Mouse (Mus musculus): Measurements from ENCODE around the gene Il23a. TPM values are rescaled to one million over a fixed set of nuclear protein-coding genes. Genes with fewer than 3 reads are reported as not detected.
"Not testable (repeated sequence)": the region's sequence is repeated elsewhere in the genome, so short reads cannot be mapped to it uniquely, and the experiment has no call there.

The Il23a gene
- total RNA-seq, 2 experiments from 2014 or later: not detected

DNA sequence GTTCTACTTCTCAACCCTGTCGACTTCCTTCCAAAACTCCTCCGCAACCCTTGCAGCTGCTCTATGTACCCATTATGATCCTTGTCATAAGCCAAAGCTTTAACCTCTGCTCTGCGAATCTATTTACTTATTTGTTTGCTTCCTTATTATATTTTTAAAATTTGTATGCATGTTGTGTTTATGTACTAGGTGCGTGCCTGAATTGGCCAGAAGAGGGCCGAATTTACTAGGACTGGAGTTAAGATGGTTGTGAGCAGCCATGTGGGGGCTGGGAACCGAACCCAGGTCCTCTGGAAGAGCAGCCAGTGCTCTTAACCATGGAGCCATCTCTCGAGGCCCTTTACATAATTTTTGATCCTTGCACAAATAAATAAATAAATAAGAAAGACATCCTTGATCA is 27.7 kb downstream of the Il23a start:
- intact Hi-C loops (cut with DNase I): loop anchor here (5.0 kb wide), 1 partner anchor 39 kb away; the partner anchor contains the start of gene Timeless
- peak overlapping the region; percentile 92 for H3K27ac ChIP-seq
- H3K4me3 ChIP-seq: peak overlapping the region; percentile 74
- DNase-seq: no peak
- no peak for TF ChIP-seq CTCF (IDR thresholded peaks at IDR 0.05)

DNA sequence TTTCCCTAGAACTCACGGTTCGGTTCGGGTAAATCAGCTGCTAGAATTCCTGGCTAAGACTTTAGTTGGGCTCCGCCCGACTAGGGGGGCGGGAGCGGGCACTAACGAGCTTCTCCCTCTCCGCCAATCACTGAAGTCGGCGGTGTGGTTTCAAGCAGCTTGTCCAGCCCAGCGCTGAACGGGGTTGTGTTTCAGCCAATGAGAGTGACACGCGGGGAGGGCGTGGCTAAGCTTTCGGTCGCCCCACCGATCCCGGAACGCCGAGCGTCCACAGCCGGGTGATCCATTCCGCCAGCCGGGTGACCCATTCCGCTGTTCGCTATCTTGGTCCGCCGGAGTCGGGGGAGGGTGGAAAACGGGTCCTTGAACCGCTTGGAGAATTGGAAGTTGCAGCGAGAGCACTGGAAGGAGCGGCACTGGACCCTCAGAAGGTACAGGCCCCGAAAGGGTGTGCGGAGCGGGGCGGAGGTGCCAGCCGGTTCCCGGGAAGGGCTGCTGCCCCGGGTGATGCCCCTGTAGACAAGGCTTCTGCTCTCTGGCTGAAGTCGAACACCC is 28.2 kb downstream of the Il23a start, which contains the start of gene Stat2:
Gene Stat2, plus strand, starts transcription at position 273 of the 555 bp plus-strand sequence.
- intact Hi-C loops (cut with DNase I): loop anchor here (5.0 kb wide), 1 partner anchor 38 kb away; the partner anchor contains the start of gene Timeless
- H3K4me3 ChIP-seq: peak within 1 kb of the TSS; percentile 74
- peak; percentile 98 for DNase-seq
- TF ChIP-seq CTCF (IDR thresholded peaks at IDR 0.05): no peak
- peak within 1 kb of the TSS; percentile 92 for H3K27ac ChIP-seq

DNA sequence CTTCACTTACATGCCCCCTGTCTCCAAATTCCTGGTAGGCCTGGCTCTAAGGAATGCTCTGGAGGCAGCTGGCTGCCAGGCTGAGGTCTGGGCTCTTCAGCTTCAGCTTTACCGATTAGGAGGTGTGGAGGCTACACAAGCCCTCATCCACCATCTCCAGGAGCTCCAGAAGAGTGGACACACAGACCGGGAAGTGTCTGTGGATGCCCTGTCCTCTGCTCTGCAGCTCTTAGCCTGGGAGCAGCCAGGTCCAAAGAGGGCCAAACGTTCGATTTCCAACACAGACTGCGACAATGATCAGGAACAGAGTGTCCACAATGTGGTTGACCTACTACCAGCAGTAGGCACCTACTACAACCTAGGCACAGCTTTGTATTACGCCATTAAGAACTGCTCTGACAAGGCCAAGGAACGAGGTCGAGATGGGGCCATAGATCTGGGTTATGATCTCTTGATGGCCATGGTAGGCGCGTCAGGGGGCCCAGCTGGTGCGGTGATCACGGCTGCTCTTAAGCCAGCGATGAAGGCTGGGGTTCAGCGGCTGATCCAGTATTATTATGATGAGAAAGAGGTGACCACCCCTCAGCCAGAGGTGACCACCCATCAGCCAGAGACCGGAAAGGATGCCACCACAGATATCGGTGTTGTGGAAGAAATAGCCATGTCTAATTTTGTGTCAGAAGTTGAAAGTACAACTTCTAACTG is 29.2 kb downstream of the Il23a start:
- H3K4me3 ChIP-seq: peak overlapping the region; percentile 74
- intact Hi-C loops (cut with DNase I): no loop called here

DNA sequence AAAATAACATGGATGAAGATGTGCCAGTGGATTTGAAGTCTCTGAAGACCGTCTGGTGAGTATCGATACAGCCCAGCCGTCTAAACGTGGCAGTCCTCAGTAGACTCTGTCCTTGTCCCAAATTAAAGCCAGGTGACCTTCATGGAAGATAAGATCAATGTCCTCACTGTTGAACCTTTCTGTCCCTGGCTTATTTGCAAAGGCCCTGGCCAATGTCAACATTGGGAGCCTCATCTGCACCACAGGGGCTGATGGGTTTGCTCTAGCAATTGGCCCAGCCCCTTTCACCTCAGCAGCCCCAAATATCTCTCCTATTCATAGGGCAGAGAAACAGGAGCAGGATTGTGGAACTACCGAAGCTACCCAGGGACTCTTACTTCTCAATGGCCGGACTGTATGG is 30.2 kb downstream of the Il23a start, which contains the start of gene Apof:
Gene Apof, plus strand, starts transcription at position 301 of the 400 bp plus-strand sequence.
- no peak for DNase-seq
- H3K27ac ChIP-seq: peak within 1 kb of the TSS; percentile 92
- H3K4me3 ChIP-seq: no peak within 1 kb of the TSS
- intact Hi-C loops (cut with DNase I): no loop called here
- TF ChIP-seq CTCF (IDR thresholded peaks at IDR 0.05): no peak

More for the DNA sequence above, 29.2 kb downstream of the Il23a start:
- no peak for DNase-seq
- peak overlapping the region; percentile 92 for H3K27ac ChIP-seq
- no peak for TF ChIP-seq CTCF (IDR thresholded peaks at IDR 0.05)

DNA sequence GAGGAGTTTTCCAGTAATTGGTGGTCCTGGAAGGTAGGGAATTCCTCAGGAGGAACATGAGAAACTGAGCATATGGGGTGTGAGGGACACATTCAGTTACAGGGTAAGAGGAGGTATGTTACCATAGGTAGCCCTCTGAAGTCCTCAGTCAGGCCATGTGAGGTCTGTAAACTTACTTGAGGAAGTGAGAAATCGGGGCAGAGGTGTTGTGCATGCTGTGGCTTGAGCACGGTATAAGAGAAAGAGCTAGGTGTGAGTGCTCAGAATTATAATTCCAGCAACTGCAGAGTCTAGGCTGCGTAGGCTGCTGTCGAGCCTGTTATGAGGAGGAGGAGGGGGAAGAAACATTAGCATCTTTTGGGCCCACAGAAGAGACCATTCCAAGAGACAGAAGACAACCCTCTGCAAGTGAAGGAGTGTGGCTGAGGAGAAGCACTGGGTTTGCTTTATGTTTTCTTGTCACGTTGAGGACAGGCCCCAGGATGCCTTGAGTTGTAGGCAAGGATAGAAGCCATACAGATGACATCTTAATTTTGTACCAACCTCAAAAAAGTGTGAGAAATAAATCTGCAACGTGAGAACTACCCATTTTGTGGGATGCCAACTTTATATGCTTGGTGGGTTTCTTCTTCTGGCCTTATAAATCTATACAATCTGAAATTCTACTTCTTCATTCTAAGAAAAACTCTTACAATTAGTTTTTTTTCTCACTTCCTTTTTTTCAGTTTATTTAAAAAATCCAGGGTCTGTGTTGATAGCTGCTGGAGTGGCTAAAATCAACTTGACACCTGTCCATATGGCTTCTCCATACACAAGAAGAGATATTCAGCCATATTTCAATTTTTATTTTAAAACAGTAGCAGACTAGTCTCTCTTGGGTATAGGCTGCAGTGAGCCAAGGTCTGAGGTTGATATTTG is 34.9 kb downstream of the Il23a start:
- no peak overlapping the region for H3K27ac ChIP-seq
- TF ChIP-seq CTCF (IDR thresholded peaks at IDR 0.05): no peak
- no peak overlapping the region for H3K4me3 ChIP-seq
- DNase-seq: no peak
- intact Hi-C loops (cut with DNase I): no loop called here

DNA sequence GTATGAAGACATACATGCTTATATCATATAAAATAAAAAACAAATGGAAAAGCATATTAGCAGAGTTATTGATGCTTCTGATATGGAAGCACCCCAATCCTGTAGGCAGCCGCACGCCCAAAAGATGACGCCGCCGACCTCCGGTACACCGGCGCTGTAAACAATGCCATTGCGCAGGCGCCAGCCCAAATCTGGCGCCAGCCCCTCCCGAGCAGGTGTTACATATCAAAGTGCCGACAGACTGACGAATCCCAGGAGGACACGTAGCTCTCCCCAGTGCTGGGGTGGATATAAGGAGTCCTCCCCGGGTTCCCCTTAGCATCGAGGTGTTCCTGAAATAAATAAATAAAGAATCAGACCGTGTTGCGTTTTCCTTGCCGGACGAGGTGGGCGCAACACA is 36.3 kb downstream of the Il23a start:
- no peak for DNase-seq
- Histone ChIP-seq H3K27ac (no peak overlapping the region), H3K4me3 (no peak overlapping the region)
- TF ChIP-seq CTCF (IDR thresholded peaks at IDR 0.05): no peak
- intact Hi-C loops (cut with DNase I): no loop called here

DNA sequence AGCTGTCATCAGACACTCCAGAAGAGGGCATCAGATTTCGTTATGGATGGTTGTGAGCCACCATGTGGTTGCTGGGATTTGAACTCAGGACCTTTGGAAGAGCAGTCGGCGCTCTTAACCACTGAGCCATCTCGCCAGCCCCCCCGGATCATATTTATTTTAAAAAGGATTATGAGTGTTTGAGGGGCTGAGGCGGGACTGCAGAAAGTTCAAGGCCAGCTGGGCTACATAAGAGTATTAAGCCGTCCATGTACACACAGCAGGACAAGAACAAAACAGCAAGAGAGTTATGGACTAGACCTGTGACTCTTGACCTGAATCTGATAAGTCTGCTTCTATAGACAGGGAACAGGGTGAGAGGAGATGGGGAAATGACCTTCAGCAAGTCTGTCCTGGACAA is 38.2 kb downstream of the Il23a start:
- intact Hi-C loops (cut with DNase I); H3K27ac ChIP-seq; DNase-seq; H3K4me3 ChIP-seq: not testable (repeated sequence)

DNA sequence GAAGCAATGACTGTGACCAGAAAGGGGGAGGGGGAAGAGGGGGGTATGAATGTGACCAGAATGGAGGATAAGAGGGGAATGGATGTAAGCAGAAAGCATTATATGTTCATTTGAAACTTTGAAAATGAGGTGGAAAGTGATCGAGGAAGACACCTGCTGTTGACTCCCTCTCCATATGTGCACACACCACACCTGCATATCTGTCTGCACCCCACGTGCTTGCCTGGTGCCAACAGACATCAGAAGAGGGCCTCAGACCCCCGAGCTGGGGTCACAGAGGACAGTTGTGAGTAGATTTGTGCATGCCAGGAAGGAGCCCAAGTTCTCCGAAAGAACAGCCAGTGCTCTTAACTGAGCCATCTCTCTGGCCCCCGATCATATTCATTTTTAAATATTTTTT is 38.6 kb downstream of the Il23a start:
- intact Hi-C loops (cut with DNase I): no loop called here

DNA sequence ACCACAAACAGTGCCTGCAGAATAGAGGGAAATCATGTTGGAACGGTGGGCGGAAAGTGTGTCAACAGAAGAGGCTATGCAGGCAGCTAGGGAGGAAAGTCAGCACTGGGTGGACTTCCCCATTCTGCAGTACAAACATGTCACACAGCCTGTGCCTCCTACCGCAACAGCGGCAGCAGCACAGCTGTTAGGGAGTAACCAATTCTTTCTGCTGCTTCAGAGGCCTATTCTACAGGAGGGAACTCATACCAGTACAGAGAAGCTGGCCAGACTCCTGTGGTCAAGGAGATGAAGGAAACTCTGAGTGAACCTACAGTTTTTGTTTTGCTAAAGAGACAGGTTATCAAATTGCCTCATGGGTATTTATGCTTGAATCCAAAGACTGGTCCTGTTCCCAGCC is 39.6 kb downstream of the Il23a start:
- intact Hi-C loops (cut with DNase I): no loop called here
- no peak for TF ChIP-seq CTCF (IDR thresholded peaks at IDR 0.05)
- peak overlapping the region; percentile 28; the same call in 1 of the 2 replicates for H3K27ac ChIP-seq

More for the DNA sequence above, 38.6 kb downstream of the Il23a start:
- H3K4me3 ChIP-seq: no peak overlapping the region
- no peak for DNase-seq
- no peak overlapping the region for H3K27ac ChIP-seq
- TF ChIP-seq CTCF (IDR thresholded peaks at IDR 0.05): no peak

DNA sequence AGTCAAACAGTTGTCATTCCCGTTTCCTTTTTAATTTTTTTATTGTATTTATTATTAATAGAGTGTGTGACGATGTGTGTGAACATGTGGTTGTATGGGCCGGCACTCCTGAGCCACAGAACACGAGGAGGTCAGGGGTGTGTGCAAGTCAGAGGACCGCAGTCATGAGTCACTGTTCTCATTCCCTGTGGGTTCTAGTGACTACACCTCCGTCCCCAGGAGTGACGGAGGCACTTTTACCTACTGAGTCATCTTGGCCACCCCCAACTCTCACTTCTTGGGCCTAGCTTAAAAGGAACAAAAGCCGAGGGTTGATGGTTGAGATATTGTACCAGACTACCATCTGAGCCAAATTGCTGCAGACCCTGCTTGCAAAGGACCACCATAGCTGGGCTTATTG is 42.2 kb downstream of the Il23a start:
- no peak for TF ChIP-seq CTCF (IDR thresholded peaks at IDR 0.05)
- Histone ChIP-seq H3K4me3 (no peak overlapping the region), H3K27ac (no peak overlapping the region)
- no peak for DNase-seq
- intact Hi-C loops (cut with DNase I): no loop called here

More for the DNA sequence above, 39.6 kb downstream of the Il23a start:
- no peak for DNase-seq
- no peak overlapping the region for H3K4me3 ChIP-seq

DNA sequence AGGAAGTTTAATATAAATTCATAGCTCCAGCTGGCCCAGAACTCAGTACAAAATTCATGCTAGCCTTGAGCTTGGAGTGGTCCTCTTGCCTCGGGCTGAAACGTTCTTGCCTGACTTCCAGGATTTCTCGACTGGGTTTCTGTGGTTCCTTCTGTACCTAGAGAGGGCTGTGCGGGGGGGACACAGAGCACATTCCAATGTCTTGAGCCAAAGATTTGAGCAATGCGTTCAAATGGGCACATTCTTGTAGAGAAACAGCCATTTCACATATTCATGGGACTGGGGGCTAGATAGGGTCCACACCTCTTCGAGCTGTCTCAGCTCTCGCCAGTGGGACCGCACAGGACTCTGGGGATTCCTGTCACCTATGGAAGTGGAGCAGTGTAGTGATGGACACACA is 42.6 kb downstream of the Il23a start:
- no peak for DNase-seq
- no peak for TF ChIP-seq CTCF (IDR thresholded peaks at IDR 0.05)
- Histone ChIP-seq H3K4me3 (no peak overlapping the region), H3K27ac (no peak overlapping the region)
- intact Hi-C loops (cut with DNase I): no loop called here

DNA sequence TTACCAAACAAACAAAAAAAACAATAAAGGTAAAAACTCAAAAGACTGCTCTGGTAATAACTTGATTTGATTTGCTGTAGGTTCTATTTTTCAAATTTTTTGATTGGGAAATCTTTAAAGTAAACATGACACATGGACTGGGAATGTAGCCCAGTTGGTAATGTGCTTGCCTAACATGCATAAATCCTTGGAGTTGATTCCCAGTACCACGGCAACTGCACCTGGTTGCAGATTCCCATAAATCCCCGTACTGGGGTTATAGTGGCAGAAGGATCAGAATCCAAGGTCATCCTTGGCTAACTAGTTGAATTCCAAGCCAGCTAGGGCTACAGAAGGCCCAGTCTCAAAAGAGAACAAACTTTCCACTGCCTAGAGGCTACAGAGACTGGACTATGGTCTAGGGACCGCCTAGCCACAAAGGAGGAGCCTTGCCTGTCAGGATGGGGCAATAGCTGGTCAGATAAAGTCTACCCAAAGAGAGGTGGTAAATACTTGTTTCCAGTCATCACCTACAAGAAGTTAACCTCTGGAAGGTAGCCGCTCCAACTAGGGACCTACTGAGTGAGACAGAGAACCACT is 44.8 kb downstream of the Il23a start, which contains the start of gene Apon:
Gene Apon, plus strand, starts transcription at position 420 of the 579 bp plus-strand sequence.
- H3K27ac ChIP-seq: no peak within 1 kb of the TSS
- TF ChIP-seq CTCF (IDR thresholded peaks at IDR 0.05): no peak
- intact Hi-C loops (cut with DNase I): no loop called here
- H3K4me3 ChIP-seq: no peak within 1 kb of the TSS
- no peak for DNase-seq
